Mouse (Mus musculus) intestine, embryonic 15.5 days (tissue): ENCODE measurements around the gene Etfdh. TPM values are rescaled to one million over a fixed set of nuclear protein-coding genes. Genes with fewer than 3 reads are reported as not detected.
"Not testable (repeated sequence)": the region's sequence is repeated elsewhere in the genome, so short reads cannot be mapped to it uniquely, and the experiment has no call there.

Source experiments
- ATAC-seq: fragments of 200-750 bp; cut with Nextera tagmentation; 2 replicates; pipeline ENCODE4 v1.8.0; 2017; ENCODE audit warnings: moderate TSS enrichment, moderate library complexity
- H3K27ac ChIP-seq: fragments of 300-500 bp; sonication (generic); 2 replicates; pipeline ENCODE4 v1.5.1; 2015; ENCODE audit warnings: mild to moderate bottlenecking, inconsistent platforms
- H3K27me3 ChIP-seq: fragments of 300-500 bp; sonication (generic); replicated peaks from 2 replicates; pipeline ENCODE4 v1.6.1; 2015; ENCODE audit warnings: inconsistent platforms
- H3K36me3 ChIP-seq: fragments of 300-500 bp; sonication (generic); 2 replicates; pipeline ENCODE4 v1.6.1; 2015; ENCODE audit warnings: inconsistent platforms
- H3K4me1 ChIP-seq: fragments of 300-500 bp; sonication (generic); replicated peaks from 2 replicates; pipeline ENCODE4 v1.6.1; 2015; ENCODE audit warnings: inconsistent platforms
- H3K4me2 ChIP-seq: fragments of 300-500 bp; sonication (generic); replicated peaks from 2 replicates; pipeline ENCODE4 v1.6.1; 2015; ENCODE audit warnings: mild to moderate bottlenecking, inconsistent platforms
- H3K4me3 ChIP-seq: fragments of 300-500 bp; sonication (generic); replicated peaks from 2 replicates; pipeline ENCODE4 v1.5.1; 2015; ENCODE audit warnings: inconsistent platforms
- H3K9ac ChIP-seq: fragments of 300-500 bp; sonication (generic); 2 replicates; pipeline ENCODE4 v1.6.1; 2015; ENCODE audit warnings: inconsistent platforms
- H3K9me3 ChIP-seq: fragments of 300-500 bp; sonication (generic); 2 replicates; pipeline ENCODE4 v1.6.1; 2016; ENCODE audit warnings: inconsistent platforms
- WGBS: fragments of 180-500 bp; shearing (Covaris S2); methylation state at CpG from one replicate; pipeline ENCODE4 v1.1.7; 2015; 5-methylcytosine and 5-hydroxymethylcytosine counted together
- polyA plus RNA-seq: library from polyadenylated mRNA; unstranded; fragments of >200 nt; fragmentation: Nextera tagmentation; extraction: Ambion mirVana; gene quantifications from 2 replicates; pipeline ENCODE4 v1.2.1, GENCODE M21; 2015

The Etfdh gene
- polyA plus RNA-seq, 1 experiment from 2014 or later: 87.5 TPM

- H3K9ac ChIP-seq: no peak overlapping the region
- no peak overlapping the region for H3K27ac ChIP-seq
- H3K4me3 ChIP-seq: no peak overlapping the region
- no peaks in the 10 kb centered on the region for H3K36me3 ChIP-seq
- peak; percentile 85 for ATAC-seq
- H3K4me2 ChIP-seq: 0 out of 2 replicates have a peak overlapping the region, but pooled peaks have one; percentile 26
- peaks cover 6% of the 10 kb centered on the region; the same call in 1 of the 2 replicates for H3K4me1 ChIP-seq
- no peaks in the 10 kb centered on the region for H3K27me3 ChIP-seq
- WGBS: 41% methylated on average over 10 of the region's 10 CpGs
- no peaks in the 10 kb centered on the region for H3K9me3 ChIP-seq
Observed at GRCm38 (mm10) chr3:79575576-79576467, 53.5 kb downstream of the Etfdh start.

GRCm38 (mm10) chr3:79574336-79574735 lies 55.0 kb downstream of the Etfdh start:
- no peaks in the 10 kb centered on the region for H3K36me3 ChIP-seq
- no peak overlapping the region for H3K27ac ChIP-seq
- no peak overlapping the region for H3K4me3 ChIP-seq
- H3K4me1 ChIP-seq: peaks cover 6% of the 10 kb centered on the region; the same call in 1 of the 2 replicates
- H3K4me2 ChIP-seq: no peak overlapping the region
- WGBS: 81% methylated on average over 3 of the region's 3 CpGs
- no peaks in the 10 kb centered on the region for H3K27me3 ChIP-seq
- peak; percentile 52; the same call in 1 of the 2 replicates for ATAC-seq
- H3K9me3 ChIP-seq: no peaks in the 10 kb centered on the region
- no peak overlapping the region for H3K9ac ChIP-seq

- not testable (repeated sequence) for H3K4me3 ChIP-seq, ATAC-seq
- 95% methylated on average over 5 of the region's 5 CpGs for WGBS
Observed at GRCm38 (mm10) chr3:79573376-79573775, 55.9 kb downstream of the Etfdh start.

GRCm38 (mm10) chr3:79572399-79572798 lies 56.9 kb downstream of the Etfdh start:
- Histone ChIP-seq H3K36me3 (no peaks in the 10 kb centered on the region), H3K4me1 (peaks cover 9% of the 10 kb centered on the region; the same call in 1 of the 2 replicates), H3K9me3 (no peaks in the 10 kb centered on the region), H3K27ac (no peak overlapping the region), H3K4me3 (no peak overlapping the region), H3K4me2 (no peak overlapping the region), H3K9ac (no peak overlapping the region), H3K27me3 (no peaks in the 10 kb centered on the region)
- no peak for ATAC-seq
- WGBS: 56% methylated on average over 3 of the region's 3 CpGs

More at GRCm38 (mm10) chr3:79573376-79573775, 55.9 kb downstream of the Etfdh start:
- not testable (repeated sequence) for H3K27me3 ChIP-seq, H3K36me3 ChIP-seq, H3K4me1 ChIP-seq, H3K27ac ChIP-seq, H3K9ac ChIP-seq, H3K4me2 ChIP-seq, H3K9me3 ChIP-seq

- WGBS: 78% methylated on average over 3 of the region's 3 CpGs
- H3K4me3 ChIP-seq: no peak overlapping the region
- no peak overlapping the region for H3K9ac ChIP-seq
- no peak overlapping the region for H3K4me2 ChIP-seq
- ATAC-seq: no peak
- H3K27me3 ChIP-seq: no peaks in the 10 kb centered on the region
- peaks cover 3% of the 10 kb centered on the region; the same call in 1 of the 2 replicates for H3K4me1 ChIP-seq
- H3K27ac ChIP-seq: no peak overlapping the region
- no peaks in the 10 kb centered on the region for H3K36me3 ChIP-seq
- H3K9me3 ChIP-seq: no peaks in the 10 kb centered on the region
Observed at GRCm38 (mm10) chr3:79569351-79569681, 60.0 kb downstream of the Etfdh start.

GRCm38 (mm10) chr3:79568629-79569350 lies 60.5 kb downstream of the Etfdh start:
- 88% methylated on average over 16 of the region's 16 CpGs for WGBS
- Histone ChIP-seq H3K27ac (0 out of 2 replicates have a peak overlapping the region, but pooled peaks have one; percentile 74), H3K4me1 (peaks cover 3% of the 10 kb centered on the region; the same call in 1 of the 2 replicates), H3K4me2 (peak overlapping the region; percentile 81), H3K27me3 (no peaks in the 10 kb centered on the region), H3K9ac (no peak overlapping the region), H3K4me3 (no peak overlapping the region), H3K36me3 (no peaks in the 10 kb centered on the region), H3K9me3 (no peaks in the 10 kb centered on the region)
- ATAC-seq: no peak

- Histone ChIP-seq H3K9ac (peak within 1 kb of the TSS; percentile 82), H3K27me3 (no peaks in the 10 kb centered on the region), H3K4me2 (peak within 1 kb of the TSS; percentile 81), H3K27ac (peak within 1 kb of the TSS; percentile 80), H3K4me1 (peaks cover 3% of the 10 kb centered on the region; the same call in 1 of the 2 replicates), H3K9me3 (no peaks in the 10 kb centered on the region), H3K4me3 (peak within 1 kb of the TSS; percentile 88), H3K36me3 (no peaks in the 10 kb centered on the region)
- WGBS: under 1% methylated on average over 50 of the region's 55 CpGs
- peak; percentile 97 for ATAC-seq
Observed at GRCm38 (mm10) chr3:79567703-79568362, 61.5 kb downstream of the Etfdh start, which contains the start of gene Fnip2. Gene Fnip2 (minus strand): TSS chr3:79567796.

- peak overlapping the region; percentile 88 for H3K4me3 ChIP-seq
- ATAC-seq: peak; percentile 74
- no peaks in the 10 kb centered on the region for H3K27me3 ChIP-seq
- H3K36me3 ChIP-seq: no peaks in the 10 kb centered on the region
- WGBS: 2% methylated on average over 56 of the region's 60 CpGs
- H3K27ac ChIP-seq: peak overlapping the region; percentile 80
- peak overlapping the region; percentile 81 for H3K4me2 ChIP-seq
- peaks cover 3% of the 10 kb centered on the region; the same call in 1 of the 2 replicates for H3K4me1 ChIP-seq
- H3K9ac ChIP-seq: peak overlapping the region; percentile 82
- H3K9me3 ChIP-seq: no peaks in the 10 kb centered on the region
Observed at GRCm38 (mm10) chr3:79566716-79567691, 62.3 kb downstream of the Etfdh start.

GRCm38 (mm10) chr3:79564875-79565606 lies 64.3 kb downstream of the Etfdh start:
- Histone ChIP-seq H3K9me3 (no peaks in the 10 kb centered on the region), H3K4me1 (peaks cover 3% of the 10 kb centered on the region; the same call in 1 of the 2 replicates), H3K9ac (no peak overlapping the region), H3K4me2 (no peak overlapping the region), H3K36me3 (no peaks in the 10 kb centered on the region), H3K4me3 (no peak overlapping the region), H3K27ac (no peak overlapping the region), H3K27me3 (no peaks in the 10 kb centered on the region)
- no peak for ATAC-seq
- WGBS: 76% methylated on average over 10 of the region's 10 CpGs

GRCm38 (mm10) chr3:79563511-79563910 lies 65.8 kb downstream of the Etfdh start:
- Histone ChIP-seq H3K4me2 (no peak overlapping the region), H3K9ac (no peak overlapping the region), H3K4me3 (no peak overlapping the region), H3K4me1 (peaks cover 6% of the 10 kb centered on the region; the same call in 1 of the 2 replicates), H3K9me3 (no peaks in the 10 kb centered on the region), H3K27me3 (no peaks in the 10 kb centered on the region), H3K36me3 (no peaks in the 10 kb centered on the region), H3K27ac (no peak overlapping the region)
- 84% methylated on average over 2 of the region's 2 CpGs for WGBS
- ATAC-seq: no peak
